Mouse (Mus musculus): Measurements from ENCODE around the gene Gm11027.

DNA sequence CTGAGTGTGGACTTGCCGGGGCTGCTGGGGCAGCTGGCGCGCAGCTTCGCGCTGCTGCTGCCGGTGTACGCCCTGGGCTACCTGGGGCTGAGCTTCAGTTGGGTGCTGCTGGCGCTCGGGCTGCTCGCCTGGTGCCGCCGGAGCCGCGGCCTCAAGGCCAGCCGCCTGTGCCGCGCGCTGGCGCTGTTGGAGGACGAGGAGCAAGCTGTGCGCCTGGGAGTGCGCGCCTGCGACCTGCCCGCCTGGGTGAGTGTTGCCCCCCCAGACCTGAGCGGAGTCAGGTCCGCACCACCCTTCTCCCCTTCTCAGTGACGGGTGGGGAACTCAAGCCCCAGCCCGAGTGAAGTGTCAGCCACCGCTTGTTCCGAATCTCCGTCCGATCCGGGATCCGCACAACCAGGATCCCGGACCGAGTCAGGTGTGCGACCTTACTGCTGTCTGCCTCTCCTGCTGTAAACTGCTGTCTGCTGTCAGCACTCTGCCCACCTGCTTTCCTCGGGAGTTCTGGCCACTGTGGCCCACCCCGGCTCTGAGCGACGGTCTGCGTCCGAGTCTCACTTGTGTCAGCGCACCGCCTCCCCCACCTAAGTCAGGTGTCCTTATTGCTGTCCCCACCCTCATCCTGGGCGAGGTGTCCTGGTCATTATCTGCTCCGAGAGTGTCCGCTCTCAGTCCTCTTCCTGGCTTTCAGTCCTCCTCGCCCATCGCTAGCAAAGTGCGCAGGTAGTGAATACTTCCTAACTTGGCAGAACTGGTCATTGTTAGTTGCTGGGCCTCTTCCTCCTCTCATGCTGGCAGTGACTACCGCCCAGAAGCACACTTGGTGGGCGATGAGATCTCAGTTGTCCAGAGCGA lies 6.5 kb downstream of the Gm11027 start:
- TF ChIP-seq TAL1 (IDR thresholded peaks at IDR 0.05; ENCODE audit: low read length) = no peak
- TF ChIP-seq GATA1 (IDR thresholded peaks at IDR 0.05; ENCODE audit: low read length) = no peak
